Mouse (Mus musculus) liver, embryonic 14.5 days (tissue): ENCODE results near the gene Leap2.

Experiments used
- CTCF ChIP-seq: IDR thresholded peaks from 2 replicates; pipeline ENCODE4 v1.5.1; 2016; ENCODE audit warnings: antibody characterized with exemption, low read depth, control low read depth
- EP300 ChIP-seq: IDR thresholded peaks from 2 replicates; pipeline ENCODE4 v1.6.1; 2016; ENCODE audit warnings: antibody characterized with exemption, low read depth

- TF ChIP-seq CTCF, result no peak
- no peak for TF ChIP-seq EP300
Measured at GRCm38 (mm10) chr11:53427993-53428715, 5.2 kb upstream of the Leap2 start.
